Mouse (Mus musculus): ENCODE measurements around the gene 6430550D23Rik. TPM values are rescaled to one million over a fixed set of nuclear protein-coding genes. Genes with fewer than 3 reads are reported as not detected.

Gene 6430550D23Rik
- polyA plus RNA-seq, 1 experiment: 0.84 TPM

DNA sequence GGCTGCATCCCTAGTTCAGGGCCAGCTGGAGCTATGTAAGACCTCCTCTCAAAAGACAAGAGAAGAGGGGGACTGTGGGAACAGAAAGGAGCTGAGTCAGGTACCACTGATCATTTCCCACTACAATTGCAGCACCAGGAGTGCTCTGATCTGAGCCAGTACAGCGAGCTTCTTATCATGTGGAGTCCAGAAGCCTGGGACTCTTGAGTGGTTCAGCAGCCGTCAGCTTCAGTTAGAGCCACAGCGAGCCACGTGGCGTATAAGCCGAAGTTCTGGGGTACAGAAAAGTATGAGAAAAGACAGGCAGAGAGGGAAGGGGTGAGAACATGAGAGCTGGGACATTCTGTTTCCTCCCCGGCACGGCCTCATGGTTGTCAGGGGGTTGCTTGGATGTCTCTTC, 13.4 kb upstream of the 6430550D23Rik start:
- H3K36me3 ChIP-seq (ENCODE audit: control insufficient read depth, insufficient read depth, low read length): peaks cover 12% of the 10 kb centered on the region
- WGBS: 81% methylated on average over 8 of the region's 8 CpGs
- H3K27ac ChIP-seq (ENCODE audit: insufficient read depth, low read length): no peak overlapping the region
- no peaks in the 10 kb centered on the region for H3K4me1 ChIP-seq (ENCODE audit: control insufficient read depth, insufficient read depth, insufficient read length)
- H3K4me3 ChIP-seq (ENCODE audit: extremely low read depth, insufficient read depth, insufficient read length): no peak overlapping the region
- no peak for DNase-seq (ENCODE audit: low read depth in 1 of 2, low spot score in 2 of 2)
- TF ChIP-seq POLR2A (IDR thresholded peaks at IDR 0.05; ENCODE audit: low read depth, low read length) (no peak), CTCF (IDR thresholded peaks at IDR 0.05; ENCODE audit: extremely low read depth, insufficient read depth, insufficient read length, insufficient replicate concordance) (no peak)
- no peaks in the 10 kb centered on the region for H3K27me3 ChIP-seq (ENCODE audit: control insufficient read depth, insufficient read depth, low read length)

DNA sequence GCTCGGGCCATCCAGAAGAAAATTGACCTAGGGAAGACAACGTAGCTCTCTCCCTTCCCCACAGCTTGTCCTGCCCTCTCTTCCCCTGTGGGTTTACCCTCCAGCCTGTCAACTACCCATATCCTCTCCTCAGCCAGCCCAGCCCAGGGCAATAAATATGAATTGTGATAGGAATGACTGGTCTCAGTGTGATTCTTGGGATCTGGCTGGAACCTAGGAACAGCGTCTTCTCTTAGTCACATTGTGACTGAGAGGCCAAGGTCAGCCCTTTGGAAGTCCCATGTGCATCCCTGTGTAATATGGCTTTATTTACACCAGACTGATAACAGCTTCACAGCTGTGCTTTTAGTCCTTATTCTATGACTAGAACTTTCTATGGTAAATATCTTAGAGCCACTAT, 10.3 kb upstream of the 6430550D23Rik start:
- no peak for TF ChIP-seq CTCF (IDR thresholded peaks at IDR 0.05; ENCODE audit: extremely low read depth, insufficient read depth, insufficient read length, insufficient replicate concordance)
- WGBS: 94% methylated on average over 3 of the region's 3 CpGs
- H3K36me3 ChIP-seq (ENCODE audit: control insufficient read depth, insufficient read depth, low read length): peaks cover 33% of the 10 kb centered on the region
- H3K4me1 ChIP-seq (ENCODE audit: control insufficient read depth, insufficient read depth, insufficient read length): no peaks in the 10 kb centered on the region
- DNase-seq (ENCODE audit: low read depth in 1 of 2, low spot score in 2 of 2): no peak
- H3K27me3 ChIP-seq (ENCODE audit: control insufficient read depth, insufficient read depth, low read length): no peaks in the 10 kb centered on the region
- no peak overlapping the region for H3K27ac ChIP-seq (ENCODE audit: insufficient read depth, low read length)
- H3K4me3 ChIP-seq (ENCODE audit: extremely low read depth, insufficient read depth, insufficient read length): no peak overlapping the region

DNA sequence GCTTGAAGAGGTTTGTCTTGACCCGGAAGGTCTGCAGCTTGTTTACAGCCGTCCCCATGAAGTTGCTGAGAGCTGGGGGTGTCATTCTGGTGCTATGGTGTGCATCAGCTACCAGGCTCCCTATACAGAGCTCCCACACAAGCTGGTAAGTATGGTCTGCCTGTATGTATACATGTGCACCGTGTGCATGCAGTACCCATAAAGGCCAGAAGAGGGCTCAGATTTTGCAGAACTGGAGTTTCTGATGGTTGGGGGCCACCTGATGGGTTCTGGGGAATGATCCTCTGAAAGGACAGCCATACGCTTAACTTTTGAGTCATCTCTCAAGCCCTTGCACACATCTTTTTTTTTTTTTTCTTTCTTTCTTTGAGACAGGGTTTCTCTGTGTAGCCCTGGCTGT, 2.4 kb downstream of the 6430550D23Rik start:
- no peak for TF ChIP-seq POLR2A (IDR thresholded peaks at IDR 0.05; ENCODE audit: low read depth, low read length)
- no peak for TF ChIP-seq CTCF (IDR thresholded peaks at IDR 0.05; ENCODE audit: extremely low read depth, insufficient read depth, insufficient read length, insufficient replicate concordance)
- peaks cover 3% of the 10 kb centered on the region; the same call in 1 of the 2 replicates for H3K36me3 ChIP-seq (ENCODE audit: control insufficient read depth, insufficient read depth, low read length)
- no peak overlapping the region for H3K4me3 ChIP-seq (ENCODE audit: extremely low read depth, insufficient read depth, insufficient read length)
- H3K27ac ChIP-seq (ENCODE audit: insufficient read depth, low read length): no peak overlapping the region
- 95% methylated on average over 4 of the region's 4 CpGs for whole genome bisulfite sequencing
- no peaks in the 10 kb centered on the region for H3K27me3 ChIP-seq (ENCODE audit: control insufficient read depth, insufficient read depth, low read length)
- H3K4me1 ChIP-seq (ENCODE audit: control insufficient read depth, insufficient read depth, insufficient read length): peaks cover 5% of the 10 kb centered on the region; the same call in 1 of the 2 replicates
- DNase-seq (ENCODE audit: low read depth in 1 of 2, low spot score in 2 of 2): no peak

DNA sequence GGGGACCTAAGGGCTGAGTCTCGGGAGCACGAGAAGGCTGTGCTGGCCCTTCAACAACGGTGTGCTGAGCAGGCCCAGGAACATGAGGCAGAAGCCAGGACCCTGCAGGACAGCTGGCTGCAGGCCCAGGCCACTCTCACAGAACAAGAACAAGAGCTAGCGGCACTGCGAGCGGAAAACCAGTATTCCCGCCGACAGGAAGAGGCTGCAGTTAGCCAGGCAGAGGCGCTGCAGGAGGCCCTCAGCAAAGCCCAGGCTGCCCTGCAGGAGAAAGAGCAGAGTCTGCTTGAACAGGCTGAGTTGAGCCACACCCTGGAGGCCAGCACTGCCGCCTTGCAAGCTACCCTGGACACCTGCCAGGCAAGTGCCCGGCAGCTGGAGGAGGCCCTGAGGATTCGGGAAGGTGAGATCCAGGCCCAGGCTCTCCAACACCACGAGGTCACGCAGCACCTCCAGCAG, 15.9 kb downstream of the 6430550D23Rik start:
- Histone ChIP-seq H3K36me3 (ENCODE audit: control insufficient read depth, insufficient read depth, low read length) (peaks cover 61% of the 10 kb centered on the region), H3K4me1 (ENCODE audit: control insufficient read depth, insufficient read depth, insufficient read length) (no peaks in the 10 kb centered on the region), H3K27ac (ENCODE audit: insufficient read depth, low read length) (no peak overlapping the region), H3K27me3 (ENCODE audit: control insufficient read depth, insufficient read depth, low read length) (no peaks in the 10 kb centered on the region), H3K4me3 (ENCODE audit: extremely low read depth, insufficient read depth, insufficient read length) (no peak overlapping the region)
- no peak for DNase-seq (ENCODE audit: low read depth in 1 of 2, low spot score in 2 of 2)
- TF ChIP-seq POLR2A (IDR thresholded peaks at IDR 0.05; ENCODE audit: low read depth, low read length): no peak
- TF ChIP-seq CTCF (IDR thresholded peaks at IDR 0.05; ENCODE audit: extremely low read depth, insufficient read depth, insufficient read length, insufficient replicate concordance): no peak
- 88% methylated on average over 14 of the region's 14 CpGs for WGBS

DNA sequence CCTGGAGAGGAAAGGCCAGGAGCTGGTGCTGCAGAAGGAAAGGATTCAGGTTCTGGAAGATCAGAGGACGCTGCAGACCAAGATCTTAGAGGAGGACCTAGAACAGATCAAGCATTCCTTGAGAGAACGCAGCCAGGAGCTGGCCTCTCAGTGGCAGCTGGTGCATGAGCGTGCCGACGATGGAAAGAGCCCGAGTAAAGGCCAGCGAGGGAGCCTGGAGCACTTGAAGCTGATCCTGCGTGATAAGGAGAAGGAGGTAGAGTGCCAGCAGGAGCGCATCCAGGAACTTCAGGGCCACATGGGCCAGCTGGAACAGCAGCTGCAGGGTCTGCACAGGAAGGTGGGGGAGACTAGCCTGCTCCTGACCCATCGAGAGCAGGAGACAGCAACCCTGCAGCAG, 16.6 kb downstream of the 6430550D23Rik start:
- Histone ChIP-seq H3K4me3 (ENCODE audit: extremely low read depth, insufficient read depth, insufficient read length) (no peak overlapping the region), H3K36me3 (ENCODE audit: control insufficient read depth, insufficient read depth, low read length) (peaks cover 56% of the 10 kb centered on the region), H3K27ac (ENCODE audit: insufficient read depth, low read length) (no peak overlapping the region), H3K27me3 (ENCODE audit: control insufficient read depth, insufficient read depth, low read length) (no peaks in the 10 kb centered on the region), H3K4me1 (ENCODE audit: control insufficient read depth, insufficient read depth, insufficient read length) (no peaks in the 10 kb centered on the region)
- 93% methylated on average over 10 of the region's 10 CpGs for WGBS
- no peak for DNase-seq (ENCODE audit: low read depth in 1 of 2, low spot score in 2 of 2)
- TF ChIP-seq CTCF (IDR thresholded peaks at IDR 0.05; ENCODE audit: extremely low read depth, insufficient read depth, insufficient read length, insufficient replicate concordance) (no peak), POLR2A (IDR thresholded peaks at IDR 0.05; ENCODE audit: low read depth, low read length) (no peak)

DNA sequence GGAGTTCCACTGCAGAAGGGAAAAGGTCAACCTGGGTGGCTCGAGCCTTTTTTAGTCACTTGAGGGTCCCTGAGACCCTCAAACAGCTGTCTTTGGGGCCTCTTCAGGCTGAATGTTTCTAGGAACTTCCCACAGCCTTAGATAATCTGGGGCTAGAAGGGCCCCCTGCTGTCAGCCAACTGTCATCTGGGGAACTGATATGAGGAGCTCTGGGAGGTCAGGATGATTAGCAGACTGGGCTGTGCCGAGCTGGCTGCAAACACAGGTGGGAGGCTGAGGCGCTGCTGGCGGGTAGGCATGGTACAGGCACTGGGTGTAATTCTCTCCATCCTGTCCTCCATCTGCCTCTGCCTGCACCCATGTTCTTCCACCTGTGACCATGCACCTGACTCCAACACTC, 18.7 kb downstream of the 6430550D23Rik start:
- TF ChIP-seq POLR2A (IDR thresholded peaks at IDR 0.05; ENCODE audit: low read depth, low read length) (no peak), CTCF (IDR thresholded peaks at IDR 0.05; ENCODE audit: extremely low read depth, insufficient read depth, insufficient read length, insufficient replicate concordance) (no peak)
- Histone ChIP-seq H3K27ac (ENCODE audit: insufficient read depth, low read length) (no peak overlapping the region), H3K4me1 (ENCODE audit: control insufficient read depth, insufficient read depth, insufficient read length) (no peaks in the 10 kb centered on the region), H3K4me3 (ENCODE audit: extremely low read depth, insufficient read depth, insufficient read length) (no peak overlapping the region), H3K27me3 (ENCODE audit: control insufficient read depth, insufficient read depth, low read length) (no peaks in the 10 kb centered on the region), H3K36me3 (ENCODE audit: control insufficient read depth, insufficient read depth, low read length) (peaks cover 58% of the 10 kb centered on the region)
- DNase-seq (ENCODE audit: low read depth in 1 of 2, low spot score in 2 of 2): no peak
- WGBS: 88% methylated on average over 4 of the region's 4 CpGs

DNA sequence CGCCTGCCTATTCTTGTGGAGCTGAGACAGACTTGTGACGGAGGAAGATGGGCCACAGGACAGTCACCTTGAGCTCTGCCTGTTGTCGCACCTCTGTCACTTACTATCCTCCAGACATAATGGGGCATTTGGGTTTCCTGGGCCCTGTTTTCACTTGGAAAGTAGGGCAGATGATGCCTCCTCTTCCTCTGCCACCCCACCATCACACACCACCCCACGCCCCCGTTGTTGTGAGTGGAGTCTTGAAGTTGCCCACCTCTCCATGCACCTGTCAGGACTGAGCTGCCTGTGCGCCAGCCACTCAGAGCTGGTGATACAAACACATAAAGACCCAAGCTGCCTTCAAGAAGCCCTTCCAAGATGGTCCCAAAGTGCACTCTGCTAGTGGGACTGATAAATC, 20.6 kb downstream of the 6430550D23Rik start:
- DNase-seq (ENCODE audit: low read depth in 1 of 2, low spot score in 2 of 2): no peak
- Histone ChIP-seq H3K4me3 (ENCODE audit: extremely low read depth, insufficient read depth, insufficient read length) (no peak overlapping the region), H3K27ac (ENCODE audit: insufficient read depth, low read length) (no peak overlapping the region), H3K36me3 (ENCODE audit: control insufficient read depth, insufficient read depth, low read length) (peaks cover 52% of the 10 kb centered on the region), H3K27me3 (ENCODE audit: control insufficient read depth, insufficient read depth, low read length) (no peaks in the 10 kb centered on the region), H3K4me1 (ENCODE audit: control insufficient read depth, insufficient read depth, insufficient read length) (no peaks in the 10 kb centered on the region)
- WGBS: 93% methylated on average over 6 of the region's 6 CpGs
- TF ChIP-seq POLR2A (IDR thresholded peaks at IDR 0.05; ENCODE audit: low read depth, low read length) (no peak), CTCF (IDR thresholded peaks at IDR 0.05; ENCODE audit: extremely low read depth, insufficient read depth, insufficient read length, insufficient replicate concordance) (no peak)

All from spleen, adult 2 months (tissue).